ENCODE assay signal across 11 mouse cellular contexts in genomic region chr2:122366706-122367105, GRCm38 (mm10). TPM values are rescaled to one million over a fixed set of nuclear protein-coding genes. Genes with fewer than 3 reads are reported as not detected.
A peak's percentile ranks its signal among the peaks of the same experiment; 100 is the strongest.
DNase-seq lines count a peak whose midpoint lies in the region; ATAC-seq and TF ChIP-seq lines count a peak whose summit lies in the region.
"Had no signal": no experiment of that assay in that cellular context is flagged by ENCODE, and none has a peak within 500 bp of the region (broad histone marks: within the 10 kb centered on the region; RNA-seq: fewer than 3 reads in every experiment).

No protein-coding gene starts in this region.

- H3K4me3 ChIP-seq in heart, embryonic 12.5 days: peak overlapping the region; percentile 88; the same call in 1 of the 2 replicates
- peak overlapping the region; percentile 87 for H3K4me3 ChIP-seq in embryonic facial prominence, embryonic 13.5 days
- 0 out of 2 replicates have a peak overlapping the region, but pooled peaks have one; percentile 90 for H3K4me3 ChIP-seq in limb, embryonic 14.5 days (replicated peaks; ENCODE audit: low read length)

- no peak for TF ChIP-seq POLR2A in limb, embryonic 14.5 days (IDR thresholded peaks at IDR 0.05; ENCODE audit: borderline replicate concordance, extremely low read depth, insufficient read depth, insufficient read length)

- peaks cover 11% of the 10 kb centered on the region; the same call in 1 of the 2 replicates for H3K27me3 ChIP-seq in heart, embryonic 12.5 days (replicated peaks)
- H3K27me3 ChIP-seq in embryonic facial prominence, embryonic 13.5 days: peaks cover 6% of the 10 kb centered on the region; the same call in 1 of the 2 replicates
- no peaks in the 10 kb centered on the region for H3K27me3 ChIP-seq in limb, embryonic 14.5 days (ENCODE audit: control insufficient read depth, insufficient read depth, low read length)

- no peak overlapping the region for H3K9ac ChIP-seq in heart, embryonic 12.5 days
- H3K9ac ChIP-seq in embryonic facial prominence, embryonic 13.5 days: peak overlapping the region; percentile 90
- peak overlapping the region; percentile 7; the same call in 1 of the 2 replicates for H3K9ac ChIP-seq in limb, embryonic 14.5 days (ENCODE audit: low read depth, low read length, severe bottlenecking)

- WGBS in heart, embryonic 12.5 days: 34% methylated on average over 5 of the region's 5 CpGs
- WGBS in embryonic facial prominence, embryonic 13.5 days: 21% methylated on average over 5 of the region's 5 CpGs
- WGBS in limb, embryonic 14.5 days: 26% methylated on average over 5 of the region's 5 CpGs

- H3K36me3 ChIP-seq in heart, embryonic 12.5 days: peaks cover 7% of the 10 kb centered on the region; the same call in 1 of the 2 replicates
- H3K36me3 ChIP-seq in embryonic facial prominence, embryonic 13.5 days: peaks cover 21% of the 10 kb centered on the region
- H3K36me3 ChIP-seq in limb, embryonic 14.5 days (ENCODE audit: control insufficient read depth, insufficient read depth, low read length): peaks cover 6% of the 10 kb centered on the region

- peaks cover 46% of the 10 kb centered on the region for H3K4me1 ChIP-seq in heart, embryonic 12.5 days (replicated peaks)
- H3K4me1 ChIP-seq in embryonic facial prominence, embryonic 13.5 days: peaks cover 33% of the 10 kb centered on the region
- peaks cover 29% of the 10 kb centered on the region for H3K4me1 ChIP-seq in limb, embryonic 14.5 days (ENCODE audit: control insufficient read depth, insufficient read depth, low read length)

- H3K27ac ChIP-seq in heart, embryonic 12.5 days (ENCODE audit: poor library complexity, severe bottlenecking): no peak overlapping the region
- no peak overlapping the region for H3K27ac ChIP-seq in embryonic facial prominence, embryonic 13.5 days
- no peak overlapping the region for H3K27ac ChIP-seq in limb, embryonic 14.5 days (replicated peaks; ENCODE audit: low read depth, low read length)

- DNase-seq in heart, postnatal 36 days: no peak
- peak; percentile 47 for DNase-seq in MN1 (ENCODE audit: low spot score)
- DNase-seq in limb, embryonic 14.5 days (ENCODE audit: low spot score): no peak
- DNase-seq in adrenal gland, postnatal 14 days: no peak
- DNase-seq in kidney, adult 11 months: no peak
- DNase-seq in T-cell, adult 2 months (ENCODE audit: low spot score): no peak
- DNase-seq: lung, postnatal 36 days had no signal

- intact Hi-C loops in heart, postnatal 36 days (cut with DNase I): loop anchor here (10.0 kb wide), 1 partner anchor 412 kb away; the partner anchor contains the start of genes Ctdspl2 and Mageb3

- ATAC-seq in heart, embryonic 12.5 days (ENCODE audit: insufficient number of reproducible peaks, low FRiP score): no peak
- ATAC-seq in embryonic facial prominence, embryonic 13.5 days (ENCODE audit: insufficient number of reproducible peaks, insufficient read depth, low FRiP score, low TSS enrichment, low read depth): no peak
- no peak for ATAC-seq in limb, embryonic 14.5 days (ENCODE audit: low FRiP score, low read depth)
- ATAC-seq: activated CD4-positive, CD25-positive, alpha-beta regulatory T cell, adult 4 months had no signal

- H3K4me2 ChIP-seq in heart, embryonic 12.5 days: peak overlapping the region; percentile 90
- peak overlapping the region; percentile 80 for H3K4me2 ChIP-seq in embryonic facial prominence, embryonic 13.5 days
- H3K4me2 ChIP-seq in limb, embryonic 14.5 days (replicated peaks; ENCODE audit: low read depth, low read length, severe bottlenecking): peak overlapping the region; percentile 64

- no peaks in the 10 kb centered on the region for H3K9me3 ChIP-seq in heart, embryonic 12.5 days (replicated peaks)
- H3K9me3 ChIP-seq in embryonic facial prominence, embryonic 13.5 days: no peaks in the 10 kb centered on the region
- no peaks in the 10 kb centered on the region for H3K9me3 ChIP-seq in limb, embryonic 14.5 days (ENCODE audit: control insufficient read depth, low read length)

RNA-seq across cellular contexts. Expression of gene Shf, which starts 2.3 kb away (rescaled TPM):
- polyA plus RNA-seq in heart, embryonic 12.5 days (2016; fragmentation: Nextera tagmentation; extraction: Ambion mirVana): 2.6 and 2.9 TPM in 2 replicates
- total RNA-seq in heart, postnatal 36 days (2021): 1 to 10 TPM; 5.0 to 6.1 TPM
- 4.3 and 6.6 TPM in 2 replicates for polyA plus RNA-seq in embryonic facial prominence, embryonic 13.5 days (2015; fragmentation: Nextera tagmentation; extraction: Ambion mirVana)
- 34.1 and 34.2 TPM in 2 replicates for polyA plus RNA-seq in limb, embryonic 14.5 days (2012; rRNA removed)
- polyA plus RNA-seq in limb, embryonic 14.5 days (2014; fragmentation: Nextera tagmentation; extraction: Ambion mirVana): 6.5 and 7.8 TPM in 2 replicates
- total RNA-seq in adrenal gland, postnatal 14 days (2021): 11.7 and 14.6 TPM in 2 replicates

RNA-seq across cellular contexts. Expression of gene Duox1, which starts 51.2 kb away (rescaled TPM):
- polyA plus RNA-seq in heart, embryonic 12.5 days (2016; fragmentation: Nextera tagmentation; extraction: Ambion mirVana): 0.04 and 0.05 TPM in 2 replicates
- total RNA-seq in heart, postnatal 36 days (2021): under 1 TPM; 0.17 to 0.27 TPM
- polyA plus RNA-seq in embryonic facial prominence, embryonic 13.5 days (2015; fragmentation: Nextera tagmentation; extraction: Ambion mirVana): 0.31 and 0.32 TPM in 2 replicates
- polyA plus RNA-seq in limb, embryonic 14.5 days (2012; rRNA removed): 1.2 and 1.5 TPM in 2 replicates
- 1.2 and 1.6 TPM in 2 replicates for polyA plus RNA-seq in limb, embryonic 14.5 days (2014; fragmentation: Nextera tagmentation; extraction: Ambion mirVana)
- 0.08 TPM in 1 of 2 replicates, not detected in the other for total RNA-seq in adrenal gland, postnatal 14 days (2021)
- polyA plus RNA-seq: activated CD4-positive, CD25-positive, alpha-beta regulatory T cell, adult 4 months; spleen, adult 2 months had no signal

RNA-seq across cellular contexts. Expression of gene Duoxa1, which starts 53.2 kb away (rescaled TPM):
- not detected in 2 replicates for polyA plus RNA-seq in heart, embryonic 12.5 days (2016; fragmentation: Nextera tagmentation; extraction: Ambion mirVana)
- total RNA-seq in heart, postnatal 36 days (2021): under 1 TPM in 1 of 2 experiments, not detected in 1; 0.39 TPM
- 1.6 and 1.9 TPM in 2 replicates for polyA plus RNA-seq in embryonic facial prominence, embryonic 13.5 days (2015; fragmentation: Nextera tagmentation; extraction: Ambion mirVana)
- 6.9 and 9.1 TPM in 2 replicates for polyA plus RNA-seq in limb, embryonic 14.5 days (2012; rRNA removed)
- 7.9 and 10.3 TPM in 2 replicates for polyA plus RNA-seq in limb, embryonic 14.5 days (2014; fragmentation: Nextera tagmentation; extraction: Ambion mirVana)
- total RNA-seq in adrenal gland, postnatal 14 days (2021): 0.41 TPM in 1 of 2 replicates, not detected in the other
- polyA plus RNA-seq: spleen, adult 2 months had no signal

RNA-seq across cellular contexts. Expression of gene Slc28a2, which starts 59.6 kb away (rescaled TPM):
- polyA plus RNA-seq in heart, embryonic 12.5 days (2016; fragmentation: Nextera tagmentation; extraction: Ambion mirVana): 0.19 and 0.24 TPM in 2 replicates
- total RNA-seq in heart, postnatal 36 days (2021): 10 to 100 TPM; 21.7 to 22.4 TPM
- polyA plus RNA-seq in embryonic facial prominence, embryonic 13.5 days (2015; fragmentation: Nextera tagmentation; extraction: Ambion mirVana): 0.40 TPM in 1 of 2 replicates, not detected in the other
- polyA plus RNA-seq in limb, embryonic 14.5 days (2012; rRNA removed): 1.0 and 1.4 TPM in 2 replicates
- polyA plus RNA-seq in limb, embryonic 14.5 days (2014; fragmentation: Nextera tagmentation; extraction: Ambion mirVana): 0.50 and 0.78 TPM in 2 replicates
- 11.1 and 18.9 TPM in 2 replicates for total RNA-seq in adrenal gland, postnatal 14 days (2021)
